8 mouse cellular contexts compared by ENCODE assay signal in the genomic region with DNA sequence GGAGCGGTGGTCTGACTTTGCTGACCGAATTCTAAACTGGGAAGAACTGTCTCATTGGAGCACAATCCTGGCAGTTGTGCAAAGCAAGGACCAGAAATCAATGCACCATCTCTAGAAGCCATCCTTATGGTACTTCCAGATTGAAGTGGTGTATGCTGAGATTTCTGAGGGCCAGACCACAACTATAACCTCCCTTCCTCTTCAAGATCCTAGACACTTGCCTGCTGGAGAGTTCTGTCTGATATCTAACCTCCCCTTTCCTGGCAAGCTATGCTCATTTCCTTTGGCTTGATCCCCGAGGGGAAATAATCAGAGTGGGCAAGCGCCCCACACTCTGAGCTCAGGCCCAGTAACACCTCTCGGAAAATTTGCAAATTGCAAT. TPM values are rescaled to one million over a fixed set of nuclear protein-coding genes. Genes with fewer than 3 reads are reported as not detected.
A peak's percentile ranks its signal among the peaks of the same experiment; 100 is the strongest.
DNase-seq lines count a peak whose midpoint lies in the region; ATAC-seq and TF ChIP-seq lines count a peak whose summit lies in the region.

No protein-coding gene starts in this region.

- H3K79me2 ChIP-seq in liver, adult 2 months (ENCODE audit: control insufficient read depth, insufficient read depth, low read length): peaks cover 12% of the 10 kb centered on the region; the same call in 1 of the 2 replicates

- H3K27me3 ChIP-seq in liver, adult 2 months (ENCODE audit: control insufficient read depth, insufficient read depth, low read length): no peaks in the 10 kb centered on the region
- H3K27me3 ChIP-seq in embryonic facial prominence, embryonic 13.5 days: peaks cover 78% of the 10 kb centered on the region
- peaks cover 83% of the 10 kb centered on the region for H3K27me3 ChIP-seq in limb, embryonic 11.5 days (ENCODE audit: control insufficient read depth, insufficient read depth, low read length)

- H3K27ac ChIP-seq in liver, adult 2 months (replicated peaks; ENCODE audit: insufficient read depth, low read depth, low read length): peak overlapping the region; percentile 90
- peak overlapping the region; percentile 87 for H3K27ac ChIP-seq in embryonic facial prominence, embryonic 13.5 days
- H3K27ac ChIP-seq in limb, embryonic 11.5 days (replicated peaks; ENCODE audit: low read depth, low read length): no peak overlapping the region
- H3K27ac ChIP-seq in olfactory bulb, adult 2 months (ENCODE audit: insufficient read depth, low read depth, low read length): peak overlapping the region; percentile 40

- TF ChIP-seq POLR2A in liver, adult 2 months (IDR thresholded peaks at IDR 0.05; ENCODE audit: extremely low read depth, insufficient read depth, low read length): no peak
- TF ChIP-seq POLR2A in olfactory bulb, adult 2 months (IDR thresholded peaks at IDR 0.05; ENCODE audit: insufficient read depth, low read depth, low read length): no peak

- WGBS in liver, adult 2 months: 10% methylated on average over 5 of the region's 5 CpGs
- 8% methylated on average over 5 of the region's 5 CpGs for WGBS in embryonic facial prominence, embryonic 13.5 days
- 9% methylated on average over 5 of the region's 5 CpGs for WGBS in limb, embryonic 11.5 days
- 14% methylated on average over 5 of the region's 5 CpGs for WGBS in olfactory bulb, adult 2 months

- no peak for DNase-seq in liver, adult 2 months (ENCODE audit: extremely low read depth, low read depth, low spot score)
- DNase-seq in liver: no peak
- DNase-seq in limb, embryonic 11.5 days (ENCODE audit: low spot score): no peak
- no peak for DNase-seq in spleen, postnatal 4 days (ENCODE audit: low spot score in 2 of 2)
- DNase-seq in layer of hippocampus, postnatal 14 days (ENCODE audit: low spot score in 2 of 2): no peak
- DNase-seq in urinary bladder, postnatal 14 days (ENCODE audit: low spot score): no peak

- no peaks in the 10 kb centered on the region for H3K9me3 ChIP-seq in embryonic facial prominence, embryonic 13.5 days
- H3K9me3 ChIP-seq in limb, embryonic 11.5 days (ENCODE audit: control insufficient read depth, low read length): no peaks in the 10 kb centered on the region

- no peak for ATAC-seq in embryonic facial prominence, embryonic 13.5 days (ENCODE audit: insufficient number of reproducible peaks, insufficient read depth, low FRiP score, low TSS enrichment, low read depth)
- no peak for ATAC-seq in limb, embryonic 11.5 days (ENCODE audit: insufficient number of reproducible peaks, low FRiP score, low TSS enrichment, low read depth)

- H3K4me3 ChIP-seq in liver, adult 2 months (ENCODE audit: insufficient read depth, low read depth, low read length): peak overlapping the region; percentile 69
- peak overlapping the region; percentile 76 for H3K4me3 ChIP-seq in embryonic facial prominence, embryonic 13.5 days
- peak overlapping the region; percentile 39 for H3K4me3 ChIP-seq in limb, embryonic 11.5 days (ENCODE audit: low read depth, low read length)
- H3K4me3 ChIP-seq in olfactory bulb, adult 2 months (ENCODE audit: insufficient read depth, low read depth, low read length): peak overlapping the region; percentile 46

- no peak for TF ChIP-seq CTCF in liver, adult 2 months (IDR thresholded peaks at IDR 0.05; ENCODE audit: low read depth, low read length)
- no peak for TF ChIP-seq CTCF in olfactory bulb, adult 2 months (IDR thresholded peaks at IDR 0.05; ENCODE audit: insufficient read depth, low read depth, low read length)

- H3K4me2 ChIP-seq in embryonic facial prominence, embryonic 13.5 days: peak overlapping the region; percentile 92
- peak overlapping the region; percentile 94 for H3K4me2 ChIP-seq in limb, embryonic 11.5 days (ENCODE audit: low read depth, severe bottlenecking)

- peak overlapping the region; percentile 80 for H3K9ac ChIP-seq in liver, adult 2 months (ENCODE audit: low read depth, low read length)
- peak overlapping the region; percentile 71 for H3K9ac ChIP-seq in embryonic facial prominence, embryonic 13.5 days
- H3K9ac ChIP-seq in limb, embryonic 11.5 days (ENCODE audit: low read length): 0 out of 2 replicates have a peak overlapping the region, but pooled peaks have one; percentile 13

- peaks cover 22% of the 10 kb centered on the region for H3K4me1 ChIP-seq in liver, adult 2 months (ENCODE audit: control insufficient read depth, insufficient read depth, low read length)
- peaks cover 80% of the 10 kb centered on the region for H3K4me1 ChIP-seq in embryonic facial prominence, embryonic 13.5 days
- peaks cover 36% of the 10 kb centered on the region for H3K4me1 ChIP-seq in limb, embryonic 11.5 days (ENCODE audit: control insufficient read depth, insufficient read depth, low read length)
- peaks cover 53% of the 10 kb centered on the region for H3K4me1 ChIP-seq in olfactory bulb, adult 2 months (ENCODE audit: control insufficient read depth, insufficient read depth, low read length)

- H3K36me3 ChIP-seq in liver, adult 2 months (ENCODE audit: control insufficient read depth, insufficient read depth, low read length): peaks cover 5% of the 10 kb centered on the region; the same call in 1 of the 2 replicates
- peaks cover 6% of the 10 kb centered on the region for H3K36me3 ChIP-seq in embryonic facial prominence, embryonic 13.5 days
- H3K36me3 ChIP-seq in limb, embryonic 11.5 days (ENCODE audit: control insufficient read depth, insufficient read depth, low read length): no peaks in the 10 kb centered on the region; the same call in 1 of the 2 replicates

RNA-seq across cellular contexts. Expression of a gene that starts 1.3 kb away (rescaled TPM):
- total RNA-seq in liver, adult 2 months (2014; rRNA removed): 3.9 and 4.0 TPM in 2 replicates
- 10.5 and 11.5 TPM in 2 replicates for polyA plus RNA-seq in liver, adult 2 months (2012; rRNA removed)
- 9.7 and 10.2 TPM in 2 replicates for polyA plus RNA-seq in embryonic facial prominence, embryonic 13.5 days (2015; fragmentation: Nextera tagmentation; extraction: Ambion mirVana)
- polyA plus RNA-seq in limb, embryonic 11.5 days (2014; fragmentation: Nextera tagmentation; extraction: Ambion mirVana): 2.6 and 4.1 TPM in 2 replicates
- polyA plus RNA-seq in olfactory bulb, adult 2 months (2012; ENCODE audit: insufficient read depth, insufficient read length, low replicate concordance, missing spikeins): not detected in 2 replicates
- total RNA-seq in layer of hippocampus, postnatal 14 days (2021): 10 to 100 TPM; 14.2 to 16.1 TPM

RNA-seq across cellular contexts. Expression of a gene that starts 2.1 kb away (rescaled TPM):
- 0.40 and 0.46 TPM in 2 replicates for total RNA-seq in liver, adult 2 months (2014; rRNA removed)
- 0.87 and 0.88 TPM in 2 replicates for polyA plus RNA-seq in liver, adult 2 months (2012; rRNA removed)
- polyA plus RNA-seq in embryonic facial prominence, embryonic 13.5 days (2015; fragmentation: Nextera tagmentation; extraction: Ambion mirVana): 0.50 and 1.2 TPM in 2 replicates
- polyA plus RNA-seq in limb, embryonic 11.5 days (2014; fragmentation: Nextera tagmentation; extraction: Ambion mirVana): 0.04 and 0.21 TPM in 2 replicates
- polyA plus RNA-seq in olfactory bulb, adult 2 months (2012; ENCODE audit: insufficient read depth, insufficient read length, low replicate concordance, missing spikeins): not detected in 2 replicates
- total RNA-seq in layer of hippocampus, postnatal 14 days (2021): 100 to 1,000 TPM; 137 to 149 TPM

RNA-seq across cellular contexts. Expression of a gene that starts 2.8 kb away (rescaled TPM):
- total RNA-seq in liver, adult 2 months (2014; rRNA removed): 0.13 TPM in 1 of 2 replicates, not detected in the other
- polyA plus RNA-seq in liver, adult 2 months (2012; rRNA removed): 0.05 and 0.13 TPM in 2 replicates
- polyA plus RNA-seq in embryonic facial prominence, embryonic 13.5 days (2015; fragmentation: Nextera tagmentation; extraction: Ambion mirVana): 0.15 and 0.27 TPM in 2 replicates
- polyA plus RNA-seq in limb, embryonic 11.5 days (2014; fragmentation: Nextera tagmentation; extraction: Ambion mirVana): 0.13 TPM in 1 of 2 replicates, not detected in the other
- not detected in 2 replicates for polyA plus RNA-seq in olfactory bulb, adult 2 months (2012; ENCODE audit: insufficient read depth, insufficient read length, low replicate concordance, missing spikeins)
- total RNA-seq in layer of hippocampus, postnatal 14 days (2021): under 1 TPM in 1 of 2 experiments, not detected in 1; 0.18 TPM

RNA-seq across cellular contexts. Expression of a gene that starts 16.7 kb away (rescaled TPM):
- not detected in 2 replicates for total RNA-seq in liver, adult 2 months (2014; rRNA removed)
- polyA plus RNA-seq in liver, adult 2 months (2012; rRNA removed): 0.10 and 0.17 TPM in 2 replicates
- polyA plus RNA-seq in embryonic facial prominence, embryonic 13.5 days (2015; fragmentation: Nextera tagmentation; extraction: Ambion mirVana): 12.6 and 12.9 TPM in 2 replicates
- 4.8 and 5.0 TPM in 2 replicates for polyA plus RNA-seq in limb, embryonic 11.5 days (2014; fragmentation: Nextera tagmentation; extraction: Ambion mirVana)
- not detected in 2 replicates for polyA plus RNA-seq in olfactory bulb, adult 2 months (2012; ENCODE audit: insufficient read depth, insufficient read length, low replicate concordance, missing spikeins)
- total RNA-seq in layer of hippocampus, postnatal 14 days (2021): 10 to 100 TPM; 36.7 to 41.0 TPM

RNA-seq across cellular contexts. Expression of a gene that starts 52.7 kb away (rescaled TPM):
- total RNA-seq in liver, adult 2 months (2014; rRNA removed): 7.6 and 9.2 TPM in 2 replicates
- 11.9 and 17.6 TPM in 2 replicates for polyA plus RNA-seq in liver, adult 2 months (2012; rRNA removed)
- polyA plus RNA-seq in embryonic facial prominence, embryonic 13.5 days (2015; fragmentation: Nextera tagmentation; extraction: Ambion mirVana): 69.7 and 77.2 TPM in 2 replicates
- 113 and 119 TPM in 2 replicates for polyA plus RNA-seq in limb, embryonic 11.5 days (2014; fragmentation: Nextera tagmentation; extraction: Ambion mirVana)
- polyA plus RNA-seq in olfactory bulb, adult 2 months (2012; ENCODE audit: insufficient read depth, insufficient read length, low replicate concordance, missing spikeins): not detected in 2 replicates
- 10 to 100 TPM; 48.9 to 52.6 TPM for total RNA-seq in layer of hippocampus, postnatal 14 days (2021)

Comparison
In these comparisons a context has a peak if more than half of its experiments do, and no peak if none do; other contexts are left out.
1. H3K9ac ChIP-seq: peak in every context shown above with its lines; median percentile 80 in liver, adult 2 months; 71 in embryonic facial prominence, embryonic 13.5 days; 13 in limb, embryonic 11.5 days.